Mouse (Mus musculus) intestine, embryonic 16.5 days (tissue): ENCODE measurements at regions not wholly inside any gene's neighbourhood (a gene's known extent, or its start where the extent isn't known, plus 50 kb on each side); places are given as distances from the start of the nearest gene placed in this dataset.

ENCODE experiments used
- ATAC-seq: fragments of 200-750 bp; cut with Nextera tagmentation; 2 replicates; pipeline ENCODE4 v1.8.0; 2017; ENCODE audit warnings: moderate TSS enrichment, moderate library complexity
- H3K27ac ChIP-seq: fragments of 300-500 bp; sonication (generic); 2 replicates; pipeline ENCODE4 v1.5.1; 2014; ENCODE audit warnings: mild to moderate bottlenecking, low read length
- H3K27me3 ChIP-seq: fragments of 300-500 bp; sonication (generic); replicated peaks from 2 replicates; pipeline ENCODE4 v1.6.1; 2014; ENCODE audit warnings: low read length, control low read depth, mixed read lengths; ENCODE audit not compliant: control insufficient read depth, insufficient read depth
- H3K36me3 ChIP-seq: fragments of 300-500 bp; sonication (generic); 2 replicates; pipeline ENCODE4 v1.6.1; 2014; ENCODE audit warnings: low read length, control low read depth; ENCODE audit not compliant: control insufficient read depth, insufficient read depth
- H3K4me1 ChIP-seq: fragments of 300-500 bp; sonication (generic); 2 replicates; pipeline ENCODE4 v1.6.1; 2014; ENCODE audit warnings: low read length, control low read depth, mixed read lengths; ENCODE audit not compliant: control insufficient read depth, insufficient read depth
- H3K4me2 ChIP-seq: fragments of 300-500 bp; sonication (generic); 2 replicates; pipeline ENCODE4 v1.6.1; 2014; ENCODE audit warnings: low read depth, low read length, control low read depth
- H3K4me3 ChIP-seq: fragments of 300-500 bp; sonication (generic); 2 replicates; pipeline ENCODE4 v1.5.1; 2014; ENCODE audit warnings: mild to moderate bottlenecking, low read length
- H3K9ac ChIP-seq: fragments of 300-500 bp; sonication (generic); 2 replicates; pipeline ENCODE4 v1.6.1; 2014; ENCODE audit warnings: low read depth, low read length
- H3K9me3 ChIP-seq: fragments of 300-500 bp; sonication (generic); 2 replicates; pipeline ENCODE4 v1.6.1; 2016; ENCODE audit warnings: low read length, control low read depth; ENCODE audit not compliant: control insufficient read depth
- WGBS: fragments of 180-500 bp; shearing (Covaris S2); extraction: QIAGEN DNeasy Blood & Tissue Kit; methylation state at CpG from one replicate; pipeline ENCODE4 v1.1.7; 2014; 5-methylcytosine and 5-hydroxymethylcytosine counted together

- Histone ChIP-seq H3K27ac (no peak overlapping the region), H3K9me3 (no peaks in the 10 kb centered on the region), H3K4me2 (no peak overlapping the region), H3K4me3 (no peak overlapping the region), H3K36me3 (no peaks in the 10 kb centered on the region), H3K9ac (no peak overlapping the region), H3K4me1 (peaks cover 13% of the 10 kb centered on the region; the same call in 1 of the 2 replicates), H3K27me3 (no peaks in the 10 kb centered on the region)
- WGBS, result 12% methylated on average over 2 of the region's 2 CpGs
- ATAC-seq, result peak; percentile 50; the same call in 1 of the 2 replicates
These were observed 69.5 kb downstream of the Ephb3 start for GRCm38 (mm10) chr16:21274012-21274528.

GRCm38 (mm10) chr16:21277789-21278342 is 73.3 kb downstream of the Ephb3 start:
- H3K4me2 ChIP-seq, result no peak overlapping the region
- H3K4me3 ChIP-seq, result no peak overlapping the region
- H3K9me3 ChIP-seq, result no peaks in the 10 kb centered on the region
- no peaks in the 10 kb centered on the region for H3K36me3 ChIP-seq
- no peak overlapping the region for H3K9ac ChIP-seq
- H3K27ac ChIP-seq, result no peak overlapping the region
- WGBS, result 74% methylated on average over 11 of the region's 11 CpGs
- no peaks in the 10 kb centered on the region for H3K27me3 ChIP-seq
- peaks cover 13% of the 10 kb centered on the region for H3K4me1 ChIP-seq
- no peak for ATAC-seq

GRCm38 (mm10) chr16:21278387-21278786 is 73.8 kb downstream of the Ephb3 start:
- H3K27me3 ChIP-seq, result no peaks in the 10 kb centered on the region
- H3K36me3 ChIP-seq, result no peaks in the 10 kb centered on the region
- no peaks in the 10 kb centered on the region for H3K9me3 ChIP-seq
- H3K27ac ChIP-seq, result no peak overlapping the region
- no peak for ATAC-seq
- peaks cover 13% of the 10 kb centered on the region for H3K4me1 ChIP-seq
- H3K4me2 ChIP-seq, result no peak overlapping the region
- H3K4me3 ChIP-seq, result no peak overlapping the region
- H3K9ac ChIP-seq, result no peak overlapping the region
- WGBS, result 96% methylated on average over 7 of the region's 7 CpGs

GRCm38 (mm10) chr16:21280200-21280627 is 75.7 kb downstream of the Ephb3 start:
- no peaks in the 10 kb centered on the region for H3K9me3 ChIP-seq
- H3K4me2 ChIP-seq, result no peak overlapping the region
- H3K9ac ChIP-seq, result no peak overlapping the region
- H3K36me3 ChIP-seq, result no peaks in the 10 kb centered on the region
- no peaks in the 10 kb centered on the region for H3K27me3 ChIP-seq
- WGBS, result 84% methylated on average over 4 of the region's 4 CpGs
- no peak for ATAC-seq
- H3K4me3 ChIP-seq, result no peak overlapping the region
- H3K4me1 ChIP-seq, result peaks cover 10% of the 10 kb centered on the region; the same call in 1 of the 2 replicates
- H3K27ac ChIP-seq, result no peak overlapping the region

GRCm38 (mm10) chr16:21281958-21282730 is 77.6 kb downstream of the Ephb3 start:
- Histone ChIP-seq H3K4me3 (no peak overlapping the region), H3K36me3 (no peaks in the 10 kb centered on the region), H3K4me2 (no peak overlapping the region), H3K27ac (no peak overlapping the region), H3K9me3 (no peaks in the 10 kb centered on the region), H3K27me3 (no peaks in the 10 kb centered on the region), H3K9ac (no peak overlapping the region), H3K4me1 (peaks cover 21% of the 10 kb centered on the region)
- 14% methylated on average over 15 of the region's 20 CpGs for WGBS
- ATAC-seq, result peak; percentile 60

GRCm38 (mm10) chr16:21286099-21286498 is 81.5 kb downstream of the Ephb3 start:
- no peak for ATAC-seq
- WGBS, result 20% methylated on average over 4 of the region's 4 CpGs
- H3K9me3 ChIP-seq, result peaks cover 3% of the 10 kb centered on the region; the same call in 1 of the 2 replicates
- peaks cover 32% of the 10 kb centered on the region for H3K4me1 ChIP-seq
- no peak overlapping the region for H3K27ac ChIP-seq
- H3K36me3 ChIP-seq, result no peaks in the 10 kb centered on the region
- 0 out of 2 replicates have a peak overlapping the region, but pooled peaks have one; percentile 7 for H3K9ac ChIP-seq
- no peak overlapping the region for H3K4me3 ChIP-seq
- H3K4me2 ChIP-seq, result no peak overlapping the region
- H3K27me3 ChIP-seq, result no peaks in the 10 kb centered on the region

- H3K27ac ChIP-seq, result no peak overlapping the region
- H3K4me1 ChIP-seq, result peaks cover 25% of the 10 kb centered on the region
- peaks cover 3% of the 10 kb centered on the region; the same call in 1 of the 2 replicates for H3K9me3 ChIP-seq
- H3K36me3 ChIP-seq, result no peaks in the 10 kb centered on the region
- no peak overlapping the region for H3K9ac ChIP-seq
- H3K4me3 ChIP-seq, result no peak overlapping the region
- ATAC-seq, result no peak
- H3K4me2 ChIP-seq, result no peak overlapping the region
- H3K27me3 ChIP-seq, result no peaks in the 10 kb centered on the region
- 70% methylated on average over 7 of the region's 7 CpGs for WGBS
These were observed 85.0 kb downstream of the Ephb3 start for GRCm38 (mm10) chr16:21289528-21289927.

- ATAC-seq, result no peak
- H3K36me3 ChIP-seq, result no peaks in the 10 kb centered on the region
- H3K9me3 ChIP-seq, result peaks cover 3% of the 10 kb centered on the region; the same call in 1 of the 2 replicates
- H3K4me2 ChIP-seq, result no peak overlapping the region
- H3K27me3 ChIP-seq, result no peaks in the 10 kb centered on the region
- peaks cover 27% of the 10 kb centered on the region for H3K4me1 ChIP-seq
- H3K9ac ChIP-seq, result no peak overlapping the region
- no peak overlapping the region for H3K4me3 ChIP-seq
- no peak overlapping the region for H3K27ac ChIP-seq
- whole genome bisulfite sequencing, result 46% methylated on average over 11 of the region's 11 CpGs
These were observed 88.5 kb downstream of the Ephb3 start for GRCm38 (mm10) chr16:21293010-21293409.

- Histone ChIP-seq H3K27me3 (no peaks in the 10 kb centered on the region), H3K9ac (no peak overlapping the region), H3K27ac (no peak overlapping the region), H3K4me3 (no peak overlapping the region), H3K4me2 (no peak overlapping the region), H3K4me1 (peaks cover 27% of the 10 kb centered on the region), H3K9me3 (peaks cover 3% of the 10 kb centered on the region; the same call in 1 of the 2 replicates), H3K36me3 (no peaks in the 10 kb centered on the region)
- 38% methylated on average over 3 of the region's 3 CpGs for WGBS
- ATAC-seq, result peak; percentile 8; the same call in 1 of the 2 replicates
These were observed 89.0 kb downstream of the Ephb3 start for GRCm38 (mm10) chr16:21293569-21293968.
